Mouse (Mus musculus) naive thymus-derived CD4-positive, alpha-beta T cell, adult 5 months (primary cell): Measurements from ENCODE around the gene Cyb5d1. TPM values are rescaled to one million over a fixed set of nuclear protein-coding genes. Genes with fewer than 3 reads are reported as not detected.

ENCODE experiments used
- polyA plus RNA-seq: library from polyadenylated mRNA; unstranded; fragments of 100-300 nt; shearing (Covaris generic); gene quantifications from one replicate; pipeline ENCODE4 v1.2.1, GENCODE M21; 2017

The Cyb5d1 gene
- 23.4 TPM for polyA plus RNA-seq

DNA sequence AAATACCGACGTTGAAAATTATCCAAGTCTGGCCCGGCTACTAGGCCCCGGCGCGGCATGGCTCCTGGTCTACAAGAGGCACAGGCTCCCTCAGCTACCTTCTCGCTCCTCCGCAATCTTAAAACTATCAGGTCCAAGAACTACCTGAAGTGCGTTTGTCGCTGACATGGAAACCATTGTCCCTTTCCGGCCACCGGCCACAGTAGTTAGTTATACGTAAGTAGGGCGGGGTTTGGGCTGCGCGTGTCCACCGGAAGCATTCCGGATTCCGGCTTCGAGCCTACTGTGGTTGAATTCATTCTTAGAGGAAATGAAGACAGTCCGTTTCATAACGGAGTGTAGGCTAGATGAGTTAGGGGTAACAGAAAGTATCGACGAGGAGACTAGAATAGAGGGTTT lies at the start of gene Cyb5d1, which contains the start of gene Naa38:
Gene Cyb5d1, minus strand, starts transcription at position 397 of the 399 bp plus-strand sequence.
Gene Naa38, plus strand, starts transcription at position 253 of the 399 bp plus-strand sequence.

DNA sequence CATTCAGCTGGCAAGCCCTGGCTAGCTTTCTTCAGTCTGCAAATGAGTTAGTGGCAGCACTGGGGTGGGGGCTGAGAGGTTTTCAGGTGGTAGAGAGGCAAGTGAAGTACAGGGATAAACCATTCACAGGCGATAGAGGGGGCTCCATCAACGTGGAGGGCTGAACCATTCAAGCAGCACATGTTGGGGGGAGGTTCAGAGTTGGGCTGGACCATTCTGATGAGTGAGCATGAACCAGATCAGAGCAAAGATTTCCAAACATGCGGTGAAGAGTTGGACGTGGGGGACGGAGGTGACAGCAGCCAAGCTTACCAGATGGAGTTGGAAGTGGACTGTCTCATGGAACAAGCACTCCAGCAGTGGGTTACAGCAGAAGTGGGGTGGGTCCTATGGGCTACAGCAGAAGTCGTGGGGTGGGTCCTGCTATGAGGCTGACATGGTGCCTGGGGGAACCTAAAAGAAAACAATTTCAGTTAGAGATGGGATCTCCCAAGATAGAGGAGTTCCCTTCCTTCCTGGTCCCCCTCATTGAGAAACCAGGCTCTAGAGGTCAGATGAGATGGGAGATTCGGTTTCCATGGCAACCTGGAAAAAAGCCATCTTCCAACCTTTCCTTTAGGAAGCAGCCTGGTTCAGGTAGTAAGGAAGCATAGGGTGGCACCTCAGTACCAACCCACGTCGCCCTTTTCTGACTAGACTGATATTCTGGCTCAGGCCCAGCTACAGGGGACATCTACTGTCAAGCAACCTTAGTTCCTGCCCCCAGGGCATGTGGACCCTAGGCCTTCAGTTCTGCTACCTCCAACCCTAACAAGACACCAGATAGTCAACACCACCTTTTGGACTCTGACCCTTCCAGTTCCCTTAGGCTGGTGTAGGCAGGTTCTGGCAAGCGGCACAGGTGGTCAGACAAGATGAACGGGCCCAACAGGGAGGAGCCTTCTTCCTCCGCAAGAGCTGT lies 18.1 kb upstream of the Cyb5d1 start, which contains the start of gene Kdm6b:
Gene Kdm6b, minus strand, starts transcription at position 455 of the 961 bp plus-strand sequence.

GRCm38 (mm10) chr11:69398059-69398458 lies 2.6 kb upstream of the Cyb5d1 start, which contains the start of gene Tmem88:
Gene Tmem88, minus strand, starts transcription at chr11:69398234.

DNA sequence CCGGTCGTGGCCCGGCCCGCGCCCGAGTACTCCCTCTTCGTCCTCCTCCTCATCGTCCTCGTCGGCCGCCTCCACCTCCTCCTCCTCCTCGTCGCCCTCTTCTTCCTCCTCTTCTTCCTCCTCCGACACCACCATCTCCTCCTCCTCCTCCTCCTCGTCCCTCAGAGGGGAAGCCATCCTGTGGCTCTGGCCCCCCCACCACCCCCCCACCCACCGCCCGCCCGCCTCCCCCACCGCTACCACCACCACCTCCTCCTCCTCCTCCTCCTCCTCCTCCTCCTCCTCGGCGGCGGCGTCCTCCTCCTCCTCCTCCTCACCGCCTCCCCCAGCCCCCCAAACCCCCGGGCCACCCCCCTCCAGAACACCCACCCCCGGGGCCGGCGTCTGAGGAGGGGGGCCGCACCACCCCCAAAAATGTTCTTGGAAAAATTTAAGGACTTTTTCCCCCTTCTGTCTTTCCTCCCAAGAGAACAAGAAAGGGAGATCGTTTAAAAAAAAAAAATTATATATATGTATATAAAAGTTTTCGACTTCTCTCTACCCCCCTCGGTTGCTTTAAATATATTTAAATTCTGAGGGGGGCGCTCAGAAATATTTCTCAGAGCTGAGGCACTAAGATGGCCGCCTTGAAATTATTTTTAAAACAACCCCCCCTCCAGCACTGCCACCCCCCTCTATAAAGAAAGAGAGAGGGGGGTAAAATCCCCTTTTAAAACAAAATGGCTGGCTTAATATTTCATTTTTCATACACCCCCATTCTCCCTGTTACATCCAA lies 26.0 kb downstream of the Cyb5d1 start, which contains the start of gene Chd3:
Gene Chd3, minus strand, starts transcription at position 192 of the 775 bp plus-strand sequence.

Other genes starting within 250 kb of the Cyb5d1 start
- gene Alox12b, start 238.6 kb downstream of the Cyb5d1 start, polyA plus RNA-seq, result not detected
- 0.25 TPM for gene Alox8, start 197.8 kb downstream of the Cyb5d1 start, polyA plus RNA-seq
- gene Gucy2e, start 158.6 kb downstream of the Cyb5d1 start, polyA plus RNA-seq, result 0.04 TPM
- gene Cntrob, start 71.9 kb downstream of the Cyb5d1 start, polyA plus RNA-seq, result 7.7 TPM
- 34.1 TPM for gene Trappc1, start 71.7 kb downstream of the Cyb5d1 start, polyA plus RNA-seq
- 1.3 TPM for gene Kcnab3, start 69.4 kb downstream of the Cyb5d1 start, polyA plus RNA-seq
- gene Rnf227, start 55.2 kb downstream of the Cyb5d1 start, polyA plus RNA-seq, result 0.82 TPM
- 115 TPM for gene Chd3, start 26.2 kb downstream of the Cyb5d1 start, polyA plus RNA-seq
- 52.5 TPM for gene Naa38, start 144 bp downstream of the Cyb5d1 start, polyA plus RNA-seq
- gene Tmem88, start 2.6 kb upstream of the Cyb5d1 start, polyA plus RNA-seq, result 1.2 TPM
- 16.0 TPM for gene Kdm6b, start 18.0 kb upstream of the Cyb5d1 start, polyA plus RNA-seq
- 0.02 TPM for gene Dnah2, start 153.5 kb upstream of the Cyb5d1 start, polyA plus RNA-seq
- gene Efnb3, start 164.6 kb upstream of the Cyb5d1 start, polyA plus RNA-seq, result 0.11 TPM
- gene Wrap53, start 184.6 kb upstream of the Cyb5d1 start, polyA plus RNA-seq, result 14.9 TPM
- gene Trp53, start 184.7 kb upstream of the Cyb5d1 start, polyA plus RNA-seq, result 212 TPM
- not detected for gene Atp1b2, start 210.3 kb upstream of the Cyb5d1 start, polyA plus RNA-seq
- gene Shbg, start 222.3 kb upstream of the Cyb5d1 start, polyA plus RNA-seq, result not detected
- not detected for gene Sat2, start 226.4 kb upstream of the Cyb5d1 start, polyA plus RNA-seq
- 73.2 TPM for gene Fxr2, start 237.4 kb upstream of the Cyb5d1 start, polyA plus RNA-seq